Mouse (Mus musculus) midbrain, postnatal 0 days (tissue): ENCODE data around the gene Nr1h5. TPM values are rescaled to one million over a fixed set of nuclear protein-coding genes. Genes with fewer than 3 reads are reported as not detected.

ENCODE experiments used
- ATAC-seq: fragments of 200-750 bp; cut with Nextera tagmentation; 2 replicates; pipeline ENCODE4 v1.8.0; 2017; ENCODE audit warnings: moderate number of reproducible peaks, mild to moderate bottlenecking, moderate TSS enrichment, moderate library complexity; ENCODE audit not compliant: low FRiP score
- DNase-seq: peaks from one replicate; pipeline ENCODE4 v3.0.0-alpha.2; 2015; ENCODE audit warnings: low spot score
- H3K27ac ChIP-seq: fragments of 300-500 bp; sonication (generic); 2 replicates; pipeline ENCODE4 v1.5.1; 2014; ENCODE audit warnings: low read depth, mild to moderate bottlenecking, low read length, mixed read lengths
- H3K27me3 ChIP-seq: fragments of 300-500 bp; sonication (generic); 2 replicates; pipeline ENCODE4 v1.6.1; 2014; ENCODE audit warnings: low read length, control low read depth, mixed read lengths; ENCODE audit not compliant: insufficient read depth
- H3K36me3 ChIP-seq: fragments of 300-500 bp; sonication (generic); 2 replicates; pipeline ENCODE4 v1.6.1; 2014; ENCODE audit warnings: low read length, control low read depth, mixed read lengths; ENCODE audit not compliant: insufficient read depth
- H3K4me1 ChIP-seq: fragments of 300-500 bp; sonication (generic); 2 replicates; pipeline ENCODE4 v1.6.1; 2014; ENCODE audit warnings: mild to moderate bottlenecking, control low read depth, antibody characterized with exemption, low read length, mixed read lengths; ENCODE audit not compliant: insufficient read depth
- H3K4me2 ChIP-seq: fragments of 300-500 bp; sonication (generic); 2 replicates; pipeline ENCODE4 v1.6.1; 2014; ENCODE audit warnings: low read depth, mild to moderate bottlenecking, low read length, mixed read lengths; ENCODE audit not compliant: poor library complexity, severe bottlenecking
- H3K4me3 ChIP-seq: fragments of 300-500 bp; sonication (generic); 2 replicates; pipeline ENCODE4 v1.5.1; 2014; ENCODE audit warnings: low read depth, mild to moderate bottlenecking, low read length, moderate library complexity
- H3K9ac ChIP-seq: fragments of 300-500 bp; sonication (generic); replicated peaks from 2 replicates; pipeline ENCODE4 v1.6.1; 2014; ENCODE audit warnings: mild to moderate bottlenecking, low read length, moderate library complexity, mixed read lengths; ENCODE audit not compliant: poor library complexity, severe bottlenecking
- H3K9me3 ChIP-seq: fragments of 300-500 bp; sonication (generic); 2 replicates; pipeline ENCODE4 v1.6.1; 2016; ENCODE audit warnings: low read length, control low read depth
- CTCF ChIP-seq: IDR thresholded peaks from 2 replicates; pipeline ENCODE4 v1.5.1; 2016; ENCODE audit warnings: antibody characterized with exemption, mild to moderate bottlenecking
- WGBS: fragments of 180-500 bp; shearing (Covaris S2); extraction: QIAGEN DNeasy Blood & Tissue Kit; methylation state at CpG from one replicate; pipeline ENCODE4 v1.1.7; 2014; 5-methylcytosine and 5-hydroxymethylcytosine counted together
- polyA plus RNA-seq: library from polyadenylated mRNA; unstranded; fragments of >200 nt; fragmentation: Nextera tagmentation; extraction: Ambion mirVana; gene quantifications from 2 replicates; pipeline ENCODE4 v1.2.1, GENCODE M21; 2015
- total RNA-seq: library from RNA; depleted of rRNA; stranded (reverse); fragments of >200 nt; gene quantifications from 2 replicates; pipeline ENCODE4 v1.2.3, GENCODE M21; 2014

The Nr1h5 gene
- total and polyA plus RNA-seq, 2 experiments from 2014 or later, result 0.19 TPM; not detected in 1

- WGBS, result 49% methylated on average over 3 of the region's 3 CpGs
- no peaks in the 10 kb centered on the region for H3K36me3 ChIP-seq
- no peak for TF ChIP-seq CTCF
- no peak overlapping the region for H3K9ac ChIP-seq
- DNase-seq (no peak), ATAC-seq (no peak)
- H3K4me1 ChIP-seq, result peaks cover 7% of the 10 kb centered on the region; the same call in 1 of the 2 replicates
- H3K9me3 ChIP-seq, result no peaks in the 10 kb centered on the region
- H3K27me3 ChIP-seq, result no peaks in the 10 kb centered on the region
- H3K4me3 ChIP-seq, result no peak overlapping the region
- H3K4me2 ChIP-seq, result no peak overlapping the region
- no peak overlapping the region for H3K27ac ChIP-seq
These were observed 29.0 kb upstream of the Nr1h5 start for GRCm38 (mm10) chr3:102992936-102993335.

GRCm38 (mm10) chr3:102991041-102991440, 27.1 kb upstream of the Nr1h5 start:
- Histone ChIP-seq H3K4me2 (no peak overlapping the region), H3K9ac (no peak overlapping the region), H3K36me3 (no peaks in the 10 kb centered on the region), H3K27ac (no peak overlapping the region), H3K27me3 (no peaks in the 10 kb centered on the region), H3K9me3 (no peaks in the 10 kb centered on the region), H3K4me3 (no peak overlapping the region), H3K4me1 (peaks cover 3% of the 10 kb centered on the region; the same call in 1 of the 2 replicates)
- DNase-seq (no peak), ATAC-seq (no peak)
- TF ChIP-seq CTCF, result no peak
- WGBS, result 88% methylated on average over 8 of the region's 8 CpGs

GRCm38 (mm10) chr3:102980349-102980736, 16.4 kb upstream of the Nr1h5 start:
- no peaks in the 10 kb centered on the region for H3K4me1 ChIP-seq
- no peak for TF ChIP-seq CTCF
- peak overlapping the region; percentile 46 for H3K4me2 ChIP-seq
- no peaks in the 10 kb centered on the region for H3K9me3 ChIP-seq
- DNase-seq (no peak), ATAC-seq (no peak)
- H3K9ac ChIP-seq, result peak overlapping the region; percentile 42; the same call in 1 of the 2 replicates
- peak overlapping the region; percentile 70 for H3K27ac ChIP-seq
- WGBS, result 13% methylated on average over 3 of the region's 3 CpGs
- no peak overlapping the region for H3K4me3 ChIP-seq
- H3K27me3 ChIP-seq, result no peaks in the 10 kb centered on the region
- no peaks in the 10 kb centered on the region for H3K36me3 ChIP-seq

- H3K4me3 ChIP-seq, result no peak overlapping the region
- WGBS, result 6% methylated on average over 10 of the region's 10 CpGs
- H3K4me2 ChIP-seq, result peak overlapping the region; percentile 46
- DNase-seq (peak; percentile 85), ATAC-seq (peak; percentile 97)
- H3K4me1 ChIP-seq, result no peaks in the 10 kb centered on the region
- peak overlapping the region; percentile 42; the same call in 1 of the 2 replicates for H3K9ac ChIP-seq
- TF ChIP-seq CTCF, result peak; percentile 50
- no peaks in the 10 kb centered on the region for H3K36me3 ChIP-seq
- H3K27me3 ChIP-seq, result no peaks in the 10 kb centered on the region
- no peaks in the 10 kb centered on the region for H3K9me3 ChIP-seq
- peak overlapping the region; percentile 70 for H3K27ac ChIP-seq
These were observed 15.8 kb upstream of the Nr1h5 start for GRCm38 (mm10) chr3:102979550-102980348.

GRCm38 (mm10) chr3:102976906-102977305, 13.0 kb upstream of the Nr1h5 start:
- TF ChIP-seq CTCF, result no peak

GRCm38 (mm10) chr3:102970508-102970907, 6.6 kb upstream of the Nr1h5 start:
- DNase-seq, result no peak
- no peak overlapping the region for H3K9ac ChIP-seq
- 83% methylated on average over 3 of the region's 3 CpGs for WGBS
- no peaks in the 10 kb centered on the region for H3K36me3 ChIP-seq
- no peak overlapping the region for H3K27ac ChIP-seq
- H3K4me2 ChIP-seq, result no peak overlapping the region
- no peaks in the 10 kb centered on the region for H3K27me3 ChIP-seq
- no peaks in the 10 kb centered on the region for H3K4me1 ChIP-seq
- TF ChIP-seq CTCF, result no peak
- H3K4me3 ChIP-seq, result no peak overlapping the region
- ATAC-seq, result no peak
- no peaks in the 10 kb centered on the region for H3K9me3 ChIP-seq

More at GRCm38 (mm10) chr3:102976906-102977305, 13.0 kb upstream of the Nr1h5 start:
- Histone ChIP-seq H3K4me2 (no peak overlapping the region), H3K36me3 (no peaks in the 10 kb centered on the region), H3K27ac (no peak overlapping the region), H3K9me3 (no peaks in the 10 kb centered on the region), H3K4me1 (no peaks in the 10 kb centered on the region), H3K27me3 (no peaks in the 10 kb centered on the region), H3K9ac (no peak overlapping the region), H3K4me3 (no peak overlapping the region)
- ATAC-seq (no peak), DNase-seq (no peak)
- WGBS, result 76% methylated on average over 4 of the region's 4 CpGs
